Mouse (Mus musculus): Measurements from ENCODE around the gene Psme2.

Gene Psme2

GRCm38 (mm10) chr14:55590748-55591330 lies at the start of gene Psme2:
Gene Psme2, minus strand, starts transcription at chr14:55591113.
- DNase-seq (ENCODE audit: low read depth, low spot score) = peak; percentile 97

- no peak for DNase-seq (ENCODE audit: low read depth, low spot score)
Measured at GRCm38 (mm10) chr14:55637795-55638194, 46.9 kb upstream of the Psme2 start, which contains the start of gene Gm49378. Gene Gm49378, minus strand, starts transcription at chr14:55637895.

- peak; percentile 90 for DNase-seq (ENCODE audit: low read depth, low spot score)
Measured at GRCm38 (mm10) chr14:55635523-55636007, 44.7 kb upstream of the Psme2 start, which contains the start of gene Ipo4. Gene Ipo4, minus strand, starts transcription at chr14:55635957.

- DNase-seq (ENCODE audit: low read depth, low spot score) = no peak
Measured at GRCm38 (mm10) chr14:55634874-55635522, 44.1 kb upstream of the Psme2 start.

- DNase-seq (ENCODE audit: low read depth, low spot score) = no peak
Measured at GRCm38 (mm10) chr14:55629312-55629711, 38.4 kb upstream of the Psme2 start.

- no peak for DNase-seq (ENCODE audit: low read depth, low spot score)
Measured at GRCm38 (mm10) chr14:55628077-55628827, 37.3 kb upstream of the Psme2 start.

- DNase-seq (ENCODE audit: low read depth, low spot score) = no peak
Measured at GRCm38 (mm10) chr14:55618486-55619195, 27.7 kb upstream of the Psme2 start.

GRCm38 (mm10) chr14:55617822-55618221 lies 26.9 kb upstream of the Psme2 start, which contains the start of gene Rec8:
Gene Rec8, plus strand, starts transcription at chr14:55618037.
- DNase-seq (ENCODE audit: low read depth, low spot score) = peak; percentile 41

GRCm38 (mm10) chr14:55616844-55617243 lies 25.9 kb upstream of the Psme2 start:
- no peak for DNase-seq (ENCODE audit: low read depth, low spot score)

GRCm38 (mm10) chr14:55615876-55616275 lies 25.0 kb upstream of the Psme2 start:
- DNase-seq (ENCODE audit: low read depth, low spot score) = no peak

GRCm38 (mm10) chr14:55614565-55615178 lies 23.8 kb upstream of the Psme2 start:
- DNase-seq (ENCODE audit: low read depth, low spot score) = no peak

GRCm38 (mm10) chr14:55613346-55613745 lies 22.4 kb upstream of the Psme2 start:
- no peak for DNase-seq (ENCODE audit: low read depth, low spot score)

GRCm38 (mm10) chr14:55608339-55608738 lies 17.4 kb upstream of the Psme2 start:
- DNase-seq (ENCODE audit: low read depth, low spot score) = no peak

- DNase-seq (ENCODE audit: low read depth, low spot score) = no peak
Measured at GRCm38 (mm10) chr14:55605743-55606459, 15.0 kb upstream of the Psme2 start.

GRCm38 (mm10) chr14:55604823-55605222 lies 13.9 kb upstream of the Psme2 start:
- DNase-seq (ENCODE audit: low read depth, low spot score) = no peak

GRCm38 (mm10) chr14:55603633-55604576 lies 13.0 kb upstream of the Psme2 start:
- peak; percentile 73 for DNase-seq (ENCODE audit: low read depth, low spot score)

GRCm38 (mm10) chr14:55603271-55603632 lies 12.3 kb upstream of the Psme2 start, which contains the start of gene Irf9:
Gene Irf9, plus strand, starts transcription at chr14:55603571.
- DNase-seq (ENCODE audit: low read depth, low spot score) = no peak

- DNase-seq (ENCODE audit: low read depth, low spot score) = no peak
Measured at GRCm38 (mm10) chr14:55598521-55599390, 7.8 kb upstream of the Psme2 start.
